Mouse (Mus musculus) lung, adult 2 months (tissue): Measurements from ENCODE around the gene Clec12b. TPM values are rescaled to one million over a fixed set of nuclear protein-coding genes. Genes with fewer than 3 reads are reported as not detected.
"Not testable (repeated sequence)": the region's sequence is repeated elsewhere in the genome, so short reads cannot be mapped to it uniquely, and the experiment has no call there.

Experiments used
- DNase-seq: peaks from one replicate; pipeline ENCODE4 v3.0.0; 2022
- H3K4me1 ChIP-seq: fragments of 200-500 bp; 2 replicates; pipeline ENCODE4 v1.6.1; 2011; ENCODE audit warnings: low read length; ENCODE audit not compliant: control insufficient read depth, insufficient read depth
- H3K4me3 ChIP-seq: fragments of 200-500 bp; replicated peaks from 2 replicates; pipeline ENCODE3; 2011; ENCODE audit warnings: low read depth, mild to moderate bottlenecking, control low read depth, low read length; ENCODE audit errors: extremely low read depth
- CTCF ChIP-seq: fragments of 200-500 bp; IDR thresholded peaks from 2 replicates; pipeline ENCODE4 v1.5.1; 2011; ENCODE audit warnings: mild to moderate bottlenecking, low read length, control low read depth; ENCODE audit not compliant: insufficient read depth
- POLR2A ChIP-seq: fragments of 200-500 bp; IDR thresholded peaks from 2 replicates; pipeline ENCODE4 v1.6.1; 2011; ENCODE audit warnings: low read depth, mild to moderate bottlenecking, control low read depth, low read length, borderline replicate concordance; ENCODE audit errors: extremely low read depth
- WGBS: fragments of 180-500 bp; shearing (Covaris S2); methylation state at CpG from one replicate; pipeline ENCODE4 v1.1.7; 2018; 5-methylcytosine and 5-hydroxymethylcytosine counted together
- polyA plus RNA-seq: library from polyadenylated mRNA; depleted of rRNA; stranded (reverse); fragments of >200 nt; gene quantifications from 2 replicates; pipeline ENCODE4 v1.2.3, GENCODE M21; 2012; rRNA removed

The Clec12b gene
- polyA plus RNA-seq, 1 experiment = 1.5 TPM

- DNase-seq = peak; percentile 23
- no peak for TF ChIP-seq POLR2A
- no peak overlapping the region for H3K4me3 ChIP-seq
- 43% methylated on average over 4 of the region's 4 CpGs for WGBS
- peaks cover 3% of the 10 kb centered on the region; the same call in 1 of the 2 replicates for H3K4me1 ChIP-seq
Measured at GRCm38 (mm10) chr6:129349524-129350352, 35.9 kb downstream of the Clec12b start.

GRCm38 (mm10) chr6:129344408-129344807 lies 41.3 kb downstream of the Clec12b start:
- no peak for DNase-seq
- TF ChIP-seq POLR2A (no peak), CTCF (no peak)
- H3K4me3 ChIP-seq = no peak overlapping the region
- 60% methylated on average over 3 of the region's 3 CpGs for WGBS
- no peaks in the 10 kb centered on the region; the same call in 1 of the 2 replicates for H3K4me1 ChIP-seq

GRCm38 (mm10) chr6:129342391-129342790 lies 43.3 kb downstream of the Clec12b start, which contains the start of gene Clec12a:
Gene Clec12a (plus strand): TSS chr6:129342691.
- 76% methylated on average over 4 of the region's 4 CpGs for WGBS
- not testable (repeated sequence) for H3K4me1 ChIP-seq, H3K4me3 ChIP-seq, DNase-seq

GRCm38 (mm10) chr6:129337751-129338150 lies 47.9 kb downstream of the Clec12b start:
- WGBS = 47% methylated on average over 1 of the region's 1 CpGs

GRCm38 (mm10) chr6:129333674-129334078 lies 52.0 kb downstream of the Clec12b start:
- Histone ChIP-seq H3K4me3 (no peak overlapping the region), H3K4me1 (no peaks in the 10 kb centered on the region)
- peak; percentile 37 for DNase-seq
- TF ChIP-seq CTCF (peak; percentile 92), POLR2A (no peak)
- 13% methylated on average over 11 of the region's 11 CpGs for WGBS

More at GRCm38 (mm10) chr6:129337751-129338150, 47.9 kb downstream of the Clec12b start:
- DNase-seq = no peak
- Histone ChIP-seq H3K4me3 (no peak overlapping the region), H3K4me1 (no peaks in the 10 kb centered on the region)
- TF ChIP-seq POLR2A (no peak), CTCF (no peak)

GRCm38 (mm10) chr6:129331610-129332009 lies 54.1 kb downstream of the Clec12b start, which contains the start of gene 4922502D21Rik:
Gene 4922502D21Rik (minus strand): TSS chr6:129331796.
- no peak for DNase-seq
- Histone ChIP-seq H3K4me3 (no peak within 1 kb of the TSS), H3K4me1 (no peaks in the 10 kb centered on the region)
- 47% methylated on average over 11 of the region's 11 CpGs for WGBS
- TF ChIP-seq POLR2A (no peak), CTCF (no peak)

GRCm38 (mm10) chr6:129326568-129327150 lies 59.0 kb downstream of the Clec12b start:
- WGBS = 30% methylated on average over 13 of the region's 13 CpGs
- TF ChIP-seq CTCF = no peak
- no peak for TF ChIP-seq POLR2A
- Histone ChIP-seq H3K4me1 (no peaks in the 10 kb centered on the region), H3K4me3 (no peak overlapping the region)
- DNase-seq = no peak

- no peaks in the 10 kb centered on the region for H3K4me1 ChIP-seq
- TF ChIP-seq CTCF (no peak), POLR2A (no peak)
- WGBS = 27% methylated on average over 1 of the region's 1 CpGs
- no peak overlapping the region for H3K4me3 ChIP-seq
- DNase-seq = no peak
Measured at GRCm38 (mm10) chr6:129326016-129326415, 59.7 kb downstream of the Clec12b start.

Other genes with a start within 250 kb of the Clec12b start
- gene Clec2d, start 205.3 kb downstream of the Clec12b start, polyA plus RNA-seq = 103 and 250 TPM in 2 replicates
- gene Cd69, start 110.4 kb downstream of the Clec12b start, polyA plus RNA-seq = 0.54 and 1.3 TPM in 2 replicates
- not detected in 2 replicates for gene 4922502D21Rik, start 54.1 kb downstream of the Clec12b start, polyA plus RNA-seq
- gene Clec12a, start 43.2 kb downstream of the Clec12b start, polyA plus RNA-seq = 1.9 and 4.6 TPM in 2 replicates
- 1.9 and 2.7 TPM in 2 replicates for gene Clec1b, start 11.4 kb upstream of the Clec12b start, polyA plus RNA-seq
- gene Clec9a, start 23.0 kb upstream of the Clec12b start, polyA plus RNA-seq = 2.2 and 2.7 TPM in 2 replicates
- 30.1 and 38.1 TPM in 2 replicates for gene Clec1a, start 66.1 kb upstream of the Clec12b start, polyA plus RNA-seq
- gene Olr1, start 121.3 kb upstream of the Clec12b start, polyA plus RNA-seq = 2.5 and 3.3 TPM in 2 replicates
- gene Tmem52b, start 126.7 kb upstream of the Clec12b start, polyA plus RNA-seq = 0.17 and 0.26 TPM in 2 replicates
- 101 and 107 TPM in 2 replicates for gene Gabarapl1, start 147.3 kb upstream of the Clec12b start, polyA plus RNA-seq
- 0.63 and 0.67 TPM in 2 replicates for gene Klre1, start 192.0 kb upstream of the Clec12b start, polyA plus RNA-seq
- 1.2 and 1.4 TPM in 2 replicates for gene Klrd1, start 205.9 kb upstream of the Clec12b start, polyA plus RNA-seq
- gene Klrk1, start 238.0 kb upstream of the Clec12b start, polyA plus RNA-seq = 0.49 and 0.68 TPM in 2 replicates